Mouse (Mus musculus) embryo, embryonic 11 days (tissue): ENCODE data around the gene Gm6993.

Experiments
- DNase-seq: peaks from one replicate; pipeline ENCODE4 v3.0.0-alpha.2; 2015

Gene Gm6993

GRCm38 (mm10) chr12:31240470-31240869 lies at the start of gene Gm6993:
Gm6993 (plus strand) TSS chr12:31240770.
- DNase-seq, result no peak

DNA sequence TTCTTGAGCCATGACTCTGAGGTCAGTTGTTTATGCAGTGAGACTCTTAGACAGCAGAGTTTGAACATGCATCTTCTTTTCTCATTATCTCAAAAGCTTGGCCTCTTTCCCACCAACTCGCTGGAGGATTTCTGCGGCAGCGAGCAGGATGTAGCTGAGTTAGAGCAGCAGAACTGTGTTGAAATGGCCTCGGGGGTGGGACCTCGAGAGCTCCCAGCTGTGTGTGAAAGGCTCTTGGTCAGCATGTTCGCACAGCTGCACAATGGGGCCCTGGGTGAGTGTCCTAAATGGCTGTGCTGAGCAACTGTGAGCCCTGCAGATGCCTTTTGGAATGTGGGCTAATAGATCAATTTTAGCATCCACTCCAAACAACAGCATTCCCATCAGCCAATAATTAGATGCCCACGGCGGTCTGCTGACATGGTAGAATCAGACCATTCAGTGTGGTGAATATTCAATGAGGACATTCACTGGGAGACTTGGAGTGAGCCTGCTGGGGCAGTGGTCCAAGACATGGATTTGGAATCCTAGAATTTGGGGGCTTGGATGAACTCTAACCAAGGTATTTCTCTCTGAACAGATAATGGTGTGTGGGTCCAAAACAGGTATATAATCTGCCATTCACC lies 49.1 kb upstream of the Gm6993 start:
- DNase-seq, result peak; percentile 59

- DNase-seq, result no peak
Measured at GRCm38 (mm10) chr12:31202509-31202908, 38.1 kb upstream of the Gm6993 start.

DNA sequence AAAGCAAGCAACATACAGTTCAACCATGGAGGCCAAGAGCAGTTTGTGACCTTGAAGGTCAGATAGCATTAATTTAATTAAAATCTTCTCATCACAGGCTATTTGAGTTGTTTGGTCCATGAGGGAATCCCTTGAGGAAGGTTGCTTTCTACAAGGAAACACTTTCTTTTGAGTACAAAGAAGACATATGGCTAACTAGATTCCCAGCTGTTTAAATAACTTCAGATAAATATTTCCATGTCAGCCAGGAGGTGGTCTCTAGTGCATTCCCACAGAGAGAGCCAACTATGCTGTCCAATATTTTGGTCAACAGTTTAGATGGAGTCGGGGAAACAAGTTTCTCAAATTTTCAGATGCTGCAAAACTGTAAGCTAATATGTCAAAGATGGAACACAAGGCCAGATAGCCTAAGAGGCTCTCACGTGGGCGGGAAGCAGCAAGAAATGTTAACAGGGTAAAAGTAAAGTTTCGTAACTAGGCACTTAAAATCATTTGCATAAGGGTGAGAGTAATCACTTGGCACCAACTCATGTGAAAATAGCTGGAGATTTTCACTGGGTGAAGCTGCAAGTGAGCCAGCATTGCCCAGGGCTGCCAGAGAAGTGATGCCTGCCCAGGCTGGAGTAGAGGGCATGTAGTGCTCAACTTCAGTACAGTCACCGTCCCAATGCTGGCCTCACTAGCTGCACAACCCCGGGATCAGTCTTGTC lies 36.7 kb upstream of the Gm6993 start:
- DNase-seq, result no peak

DNA sequence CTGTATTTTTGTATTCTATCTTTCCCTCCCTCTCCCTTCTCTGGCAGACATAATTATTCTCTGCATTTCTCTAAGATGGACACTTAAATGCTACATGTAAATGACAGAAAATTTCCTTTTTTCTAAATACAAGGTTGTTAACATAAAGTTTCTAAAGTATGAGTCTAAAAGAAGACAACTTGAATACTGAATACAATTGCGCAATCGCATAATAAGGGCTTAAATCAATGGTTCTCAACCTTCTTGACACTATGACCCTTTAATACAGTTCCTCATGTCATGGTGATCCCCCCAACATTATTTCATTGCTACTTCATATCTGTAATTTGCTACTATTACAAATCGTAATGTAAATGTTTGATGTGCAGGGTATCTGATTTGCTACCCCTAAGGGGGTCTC lies 35.7 kb upstream of the Gm6993 start:
- no peak for DNase-seq

- DNase-seq, result no peak
Measured at GRCm38 (mm10) chr12:31205983-31206633, 34.5 kb upstream of the Gm6993 start.

- DNase-seq, result no peak
Measured at GRCm38 (mm10) chr12:31208766-31209165, 31.8 kb upstream of the Gm6993 start.

- no peak for DNase-seq
Measured at GRCm38 (mm10) chr12:31209377-31209805, 31.2 kb upstream of the Gm6993 start.

- no peak for DNase-seq
Measured at GRCm38 (mm10) chr12:31213556-31213955, 27.0 kb upstream of the Gm6993 start.

GRCm38 (mm10) chr12:31215003-31215402 lies 25.6 kb upstream of the Gm6993 start:
- DNase-seq, result no peak

DNA sequence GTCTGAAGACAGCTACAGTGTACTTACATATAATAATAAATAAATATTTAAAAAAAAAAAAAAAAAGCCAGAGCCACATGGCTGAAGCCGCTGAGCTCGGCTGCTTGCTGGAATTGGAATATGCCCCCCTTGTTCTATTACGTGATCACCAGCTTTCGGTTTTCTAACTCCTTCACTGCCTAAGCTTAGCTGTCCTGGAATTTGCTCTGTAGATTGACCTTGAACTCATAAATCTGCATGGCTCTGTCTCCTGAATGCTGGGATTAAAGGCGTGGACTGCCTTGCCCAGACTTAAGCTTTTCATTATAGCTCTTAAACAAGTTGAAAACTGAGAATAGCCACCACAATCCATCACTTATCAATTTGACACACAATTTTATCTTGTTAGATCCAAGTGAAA lies 23.3 kb upstream of the Gm6993 start:
- no peak for DNase-seq

- no peak for DNase-seq
Measured at GRCm38 (mm10) chr12:31218774-31219173, 21.8 kb upstream of the Gm6993 start.

- no peak for DNase-seq
Measured at GRCm38 (mm10) chr12:31221522-31221921, 19.0 kb upstream of the Gm6993 start.

- DNase-seq, result no peak
Measured at GRCm38 (mm10) chr12:31222282-31222681, 18.3 kb upstream of the Gm6993 start.

- DNase-seq, result no peak
Measured at GRCm38 (mm10) chr12:31222741-31223140, 17.8 kb upstream of the Gm6993 start.

DNA sequence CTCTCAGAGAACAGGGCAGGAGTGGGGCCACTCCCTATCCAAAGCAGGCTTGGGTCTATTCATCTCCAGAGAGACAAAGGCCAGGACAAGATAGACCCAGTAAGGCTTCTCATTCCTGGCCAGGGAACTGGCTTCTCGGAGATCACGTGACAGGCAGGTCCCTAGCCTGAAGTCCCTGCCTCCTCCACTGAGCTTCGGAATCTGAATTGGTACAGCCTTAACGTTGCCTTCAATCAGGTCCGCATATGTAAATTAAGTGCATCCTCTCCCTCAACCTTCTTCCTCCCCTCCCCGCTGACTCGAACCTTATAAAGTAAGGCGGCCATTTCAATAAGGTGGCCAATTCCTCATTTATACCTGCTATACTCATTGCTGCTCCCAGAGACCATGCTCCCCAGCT lies 15.1 kb upstream of the Gm6993 start:
- DNase-seq, result no peak

DNA sequence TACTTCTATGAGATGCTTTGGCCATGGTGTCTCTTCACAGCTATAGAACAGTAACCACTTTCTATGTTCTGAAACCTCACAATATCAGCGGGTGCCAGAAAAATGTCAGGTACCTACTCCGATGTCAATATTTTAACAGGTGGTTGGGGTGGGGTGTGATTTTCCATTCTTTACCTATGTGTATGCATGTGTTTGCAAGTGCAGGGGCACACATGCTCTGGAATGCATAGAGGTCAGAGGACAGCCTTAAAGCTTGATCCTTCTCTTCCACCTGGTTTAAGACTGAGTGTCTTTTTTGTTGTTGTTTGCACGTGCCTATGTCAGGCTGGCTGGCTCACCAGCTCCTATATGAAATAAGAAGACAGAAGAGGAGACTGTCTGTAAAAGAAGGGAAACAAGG lies 13.4 kb upstream of the Gm6993 start:
- no peak for DNase-seq

GRCm38 (mm10) chr12:31228878-31229277 lies 11.7 kb upstream of the Gm6993 start:
- DNase-seq, result peak; percentile 48

DNA sequence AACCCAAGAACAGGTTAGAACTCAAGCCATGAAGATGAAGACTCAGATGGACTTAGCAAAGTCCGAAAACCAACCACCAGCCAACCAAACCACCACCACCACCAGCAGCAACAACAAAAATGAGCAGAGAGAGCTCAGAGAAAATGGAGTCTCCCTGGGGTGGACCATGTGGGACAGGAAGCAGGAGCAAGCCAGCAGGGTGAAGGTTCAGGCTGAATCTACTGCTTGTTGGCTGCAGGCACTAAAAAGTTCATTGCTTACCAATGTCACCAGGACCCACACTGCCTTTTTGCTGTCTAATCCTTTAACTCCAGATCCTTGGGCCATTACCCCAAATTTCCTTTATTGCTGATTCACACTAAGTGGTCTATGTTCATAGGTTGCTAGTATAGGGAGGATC lies 7.9 kb upstream of the Gm6993 start:
- no peak for DNase-seq

- DNase-seq, result no peak
Measured at GRCm38 (mm10) chr12:31235018-31235417, 5.6 kb upstream of the Gm6993 start.

DNA sequence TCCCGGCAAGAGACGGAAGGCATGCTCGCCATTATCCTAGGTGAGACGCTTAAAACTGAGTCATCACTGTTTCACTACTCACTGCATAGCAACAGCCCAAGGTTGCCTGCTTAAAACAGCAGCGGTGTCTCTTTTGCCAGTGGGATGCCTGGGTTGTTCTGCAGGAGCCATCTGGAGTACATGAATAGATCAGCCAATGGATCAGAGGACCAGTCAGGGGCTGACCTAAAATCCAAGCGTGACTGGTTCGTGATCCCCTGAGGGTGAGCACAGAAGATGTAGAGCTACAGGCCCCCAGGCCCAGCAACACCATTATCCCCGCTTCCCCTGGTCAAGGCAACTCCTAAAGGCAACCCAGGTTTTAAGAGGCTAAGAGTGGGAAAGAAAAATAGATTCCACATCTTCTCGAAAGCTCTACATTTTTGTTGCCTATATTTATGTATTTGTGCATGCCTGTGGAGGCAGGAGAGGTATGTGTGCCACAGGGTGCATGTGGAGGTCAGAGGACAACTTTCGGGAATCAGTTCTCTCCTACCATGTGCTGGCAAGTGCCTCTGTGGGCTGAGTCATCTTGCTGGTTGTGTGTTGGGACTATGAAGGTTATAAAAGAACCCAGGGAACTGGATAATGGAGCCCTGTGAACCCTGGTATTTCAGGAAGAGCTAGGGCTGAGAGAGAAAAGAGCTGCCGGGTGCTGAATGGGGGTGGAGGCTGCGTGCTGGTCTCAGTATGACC lies 3.5 kb upstream of the Gm6993 start:
- DNase-seq, result peak; percentile 36

DNA sequence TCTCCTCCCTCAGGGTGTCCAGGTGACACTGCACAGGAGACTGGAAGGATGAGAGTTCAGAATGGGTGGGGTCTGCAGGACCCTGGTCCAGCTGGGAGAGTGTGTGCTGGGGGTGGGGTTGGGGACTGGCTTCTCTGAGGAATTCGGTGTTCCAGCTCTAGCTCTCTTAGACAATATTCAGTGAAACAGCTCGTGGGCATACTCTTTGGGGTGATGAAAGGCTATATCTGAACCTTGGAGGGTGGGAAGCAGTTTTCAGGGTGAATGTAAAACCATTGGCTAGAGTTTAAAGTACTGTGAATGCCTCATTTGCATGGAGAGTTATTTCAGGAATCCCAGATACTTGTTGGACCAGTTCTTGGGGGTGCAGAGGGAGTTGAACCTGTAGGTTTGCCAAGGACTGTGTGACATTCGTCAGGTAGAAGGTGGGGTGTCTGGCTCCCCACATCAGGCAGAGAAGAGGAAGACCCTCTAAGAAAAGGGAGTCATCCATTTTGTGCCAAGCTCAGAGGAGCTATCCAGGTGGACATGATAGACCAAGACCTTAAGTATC lies 1.5 kb upstream of the Gm6993 start:
- DNase-seq, result no peak

GRCm38 (mm10) chr12:31239798-31240197 lies 772 bp upstream of the Gm6993 start:
- DNase-seq, result no peak
